Mouse (Mus musculus): Measurements from ENCODE around the gene Slc38a3.

- TF ChIP-seq CTCF (IDR thresholded peaks at IDR 0.05; ENCODE audit: borderline replicate concordance, insufficient read depth, low read depth, low read length) (no peak), POLR2A (IDR thresholded peaks at IDR 0.05; ENCODE audit: borderline replicate concordance, insufficient read depth, low read length) (no peak)
Measured at GRCm38 (mm10) chr9:107645153-107645510, 24.2 kb downstream of the Slc38a3 start.

All from cerebellum, adult 2 months (tissue).